Mouse (Mus musculus) adrenal gland, postnatal 25 days (tissue): ENCODE results near the gene Ranbp3l. TPM values are rescaled to one million over a fixed set of nuclear protein-coding genes. Genes with fewer than 3 reads are reported as not detected.

ENCODE experiments used
- DNase-seq: peaks from one replicate; pipeline ENCODE4 v3.0.0; 2021; ENCODE audit warnings: mixed read lengths
- total RNA-seq: library from RNA; stranded (reverse); gene quantifications from 2 replicates; pipeline ENCODE4 v1.2.3, GENCODE M21; 2021

The Ranbp3l gene
- total RNA-seq, 1 experiment from 2014 or later = not detected

DNA sequence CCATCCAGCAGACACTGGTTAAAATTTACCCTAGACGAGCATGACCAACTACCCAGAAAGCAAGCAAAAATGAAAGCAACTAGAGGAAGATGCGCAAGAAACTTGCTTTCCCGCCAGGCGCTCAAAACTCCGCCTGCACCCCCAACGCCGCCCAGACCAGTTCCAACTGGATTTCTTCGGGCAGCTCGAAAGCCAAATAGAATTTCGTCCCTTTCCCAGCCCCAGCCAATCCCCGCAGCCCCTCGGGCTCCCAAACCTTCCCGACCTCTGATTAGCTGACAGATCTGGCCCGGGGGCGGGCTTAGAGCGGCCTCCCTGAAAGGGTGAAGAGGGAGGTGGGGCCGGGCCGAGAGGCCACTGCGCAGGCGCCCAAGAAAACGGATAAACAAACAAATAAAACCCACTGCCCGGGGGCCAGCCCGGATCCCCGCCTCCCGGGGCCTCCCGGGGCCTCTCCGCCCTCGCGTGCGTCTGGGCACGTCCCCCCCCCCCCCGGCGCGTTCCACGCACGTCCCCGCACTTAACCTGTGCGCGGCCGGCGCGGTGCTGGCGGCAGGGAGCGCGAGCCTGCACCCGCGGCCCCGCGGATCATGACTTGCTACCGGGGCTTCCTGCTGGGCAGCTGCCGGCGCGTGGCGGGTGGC lies 103.3 kb downstream of the Ranbp3l start, which contains the start of gene Nadk2:
Gene Nadk2, plus strand, starts transcription at position 349 of the 644 bp plus-strand sequence.
- peak; percentile 100 for DNase-seq

DNA sequence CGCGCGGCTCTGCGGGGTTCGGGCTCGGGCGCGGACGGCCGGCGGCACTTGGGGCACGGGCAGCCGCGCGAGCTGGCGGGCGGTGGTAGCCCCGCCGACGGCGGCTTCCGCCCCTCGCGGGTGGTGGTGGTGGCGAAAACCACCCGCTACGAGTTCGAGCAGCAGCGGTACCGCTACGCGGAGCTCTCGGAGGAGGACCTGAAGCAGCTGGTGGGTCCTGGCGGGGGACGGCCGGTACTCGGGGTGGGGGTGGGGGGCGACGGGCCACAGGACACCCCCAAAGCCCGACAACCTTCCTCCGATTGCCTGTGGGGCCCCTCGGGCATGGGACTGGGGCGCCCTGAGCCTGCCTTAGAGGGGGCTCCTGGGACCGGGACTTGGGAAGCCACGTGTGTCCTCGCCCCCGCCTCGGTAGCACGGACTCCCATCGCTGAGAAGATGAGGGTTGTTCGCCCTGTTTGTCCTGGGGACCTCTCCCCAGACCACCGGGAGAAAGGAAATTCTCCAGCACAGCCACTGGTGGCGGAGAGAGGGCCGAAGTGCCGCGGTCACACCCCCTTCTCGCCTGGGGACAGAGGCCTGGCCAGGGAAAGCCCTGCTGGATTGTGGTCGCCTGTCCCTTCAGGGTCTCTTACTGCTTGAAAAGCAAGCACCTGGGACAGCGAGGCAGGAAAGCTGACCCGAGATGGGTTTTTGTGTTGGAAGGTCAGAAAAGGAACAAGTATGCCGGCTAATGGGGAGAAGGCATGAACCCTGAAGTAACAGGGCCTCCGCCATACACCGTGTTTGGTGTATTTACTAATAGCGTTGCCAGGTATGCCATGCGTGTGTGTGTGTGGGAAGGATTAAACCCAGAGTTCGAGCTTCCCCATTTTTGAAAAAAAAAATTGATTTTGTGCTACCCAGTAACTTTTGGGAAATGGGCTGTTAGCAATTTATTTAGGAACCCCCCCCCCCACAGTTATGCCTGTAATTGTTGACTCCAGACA lies 104.1 kb downstream of the Ranbp3l start:
- DNase-seq = peak; percentile 51

DNA sequence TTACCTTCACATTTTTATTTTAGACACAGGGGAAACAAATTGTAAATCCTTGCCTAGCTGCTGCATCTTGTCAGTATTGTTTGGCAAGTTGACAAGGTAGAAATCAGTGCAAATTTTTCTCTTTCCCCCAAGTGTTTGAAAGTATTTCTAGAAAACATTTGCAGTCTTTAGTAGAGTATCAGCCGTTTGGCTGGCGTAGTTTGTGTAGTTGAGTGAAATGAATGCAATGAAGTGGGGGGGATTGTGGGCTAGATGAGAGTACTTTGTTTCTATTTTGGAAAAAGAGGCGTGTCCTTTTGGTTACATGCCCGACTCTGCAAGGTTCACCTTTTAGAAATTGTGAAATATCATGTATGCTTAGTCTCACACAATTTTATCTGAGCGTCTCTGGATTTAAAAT lies 104.9 kb downstream of the Ranbp3l start:
- DNase-seq = no peak

DNA sequence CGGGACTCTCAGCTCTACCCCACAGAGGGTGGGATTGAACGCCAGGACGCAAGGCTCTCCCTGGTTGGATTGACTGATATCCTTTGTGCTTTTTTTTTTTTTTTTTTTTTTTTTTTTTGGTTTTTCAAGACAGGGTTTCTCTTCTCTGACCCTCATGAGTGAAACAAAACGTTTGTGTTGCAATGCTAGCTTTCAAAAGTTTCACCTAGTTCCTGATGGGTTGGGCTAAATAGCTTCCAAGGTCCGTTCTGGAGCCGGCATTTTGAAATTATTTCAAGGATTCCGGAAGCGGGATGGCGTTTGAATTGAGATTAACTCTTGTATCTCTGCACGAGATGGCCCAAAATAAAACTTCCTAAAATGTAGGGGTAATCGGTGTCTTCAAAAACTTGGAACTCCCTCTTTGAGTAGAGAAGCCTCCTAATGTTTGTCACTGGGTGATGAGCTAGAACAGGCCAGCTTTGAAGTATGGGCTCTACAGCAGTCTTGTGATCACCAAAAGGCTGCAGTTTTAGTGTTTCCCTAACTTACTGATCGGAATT lies 105.4 kb downstream of the Ranbp3l start:
- no peak for DNase-seq

DNA sequence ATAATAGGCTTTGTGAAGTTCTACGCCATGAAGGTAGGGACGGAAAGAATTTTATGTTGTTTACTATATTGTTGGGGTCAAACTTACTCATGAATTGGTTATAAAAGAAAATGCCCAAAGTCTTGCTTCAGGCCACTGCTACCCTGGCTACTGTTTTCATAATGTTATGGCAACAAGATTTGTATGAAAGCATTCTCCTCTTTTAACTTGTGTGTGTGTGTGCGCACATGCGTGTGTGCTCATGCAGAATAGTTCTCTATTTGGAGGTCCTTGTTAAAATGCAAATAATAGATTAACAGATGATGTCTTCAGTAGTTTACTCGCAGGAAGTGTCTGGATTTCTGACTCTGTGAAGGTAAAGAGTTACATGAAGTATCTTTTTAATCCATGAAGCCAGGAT lies 105.9 kb downstream of the Ranbp3l start:
- DNase-seq = no peak

DNA sequence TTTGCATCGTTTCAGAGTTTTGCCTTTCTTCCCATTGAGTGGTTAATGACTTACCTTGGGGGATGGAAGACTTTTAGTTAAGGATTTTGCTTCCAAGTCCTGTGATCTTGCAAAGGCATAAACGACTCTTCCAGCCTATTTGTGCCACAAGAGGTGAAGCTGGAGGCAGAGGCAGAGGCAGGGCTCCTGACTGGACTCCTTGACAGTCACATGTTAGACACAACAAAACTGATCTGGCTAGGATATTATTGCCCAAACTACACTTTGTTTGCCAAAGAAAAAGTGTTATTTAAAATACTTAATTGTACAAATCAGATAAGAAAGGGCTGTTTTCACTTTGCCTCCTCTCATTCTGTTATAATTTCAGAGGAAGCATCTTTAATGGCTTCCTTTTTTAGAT lies 106.4 kb downstream of the Ranbp3l start:
- no peak for DNase-seq

DNA sequence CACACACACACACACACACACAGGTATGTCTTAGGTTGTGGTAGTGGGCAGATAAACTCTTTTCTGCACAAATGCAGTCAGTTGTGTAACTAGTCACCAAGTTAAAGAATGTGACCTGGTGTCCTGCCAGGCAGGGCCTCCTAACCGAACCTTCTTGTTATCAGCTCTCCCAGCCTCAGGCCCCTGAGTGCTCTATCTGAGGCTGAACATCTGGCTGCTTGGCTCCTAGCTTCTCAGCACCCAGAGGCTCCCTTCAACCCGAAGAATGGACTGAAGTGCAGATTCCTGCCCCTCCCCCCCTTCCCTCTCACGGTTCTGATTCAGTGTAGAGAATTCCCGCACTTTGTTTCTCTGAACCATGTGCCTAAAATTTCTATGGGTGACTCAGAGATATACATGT lies 106.9 kb downstream of the Ranbp3l start:
- no peak for DNase-seq

DNA sequence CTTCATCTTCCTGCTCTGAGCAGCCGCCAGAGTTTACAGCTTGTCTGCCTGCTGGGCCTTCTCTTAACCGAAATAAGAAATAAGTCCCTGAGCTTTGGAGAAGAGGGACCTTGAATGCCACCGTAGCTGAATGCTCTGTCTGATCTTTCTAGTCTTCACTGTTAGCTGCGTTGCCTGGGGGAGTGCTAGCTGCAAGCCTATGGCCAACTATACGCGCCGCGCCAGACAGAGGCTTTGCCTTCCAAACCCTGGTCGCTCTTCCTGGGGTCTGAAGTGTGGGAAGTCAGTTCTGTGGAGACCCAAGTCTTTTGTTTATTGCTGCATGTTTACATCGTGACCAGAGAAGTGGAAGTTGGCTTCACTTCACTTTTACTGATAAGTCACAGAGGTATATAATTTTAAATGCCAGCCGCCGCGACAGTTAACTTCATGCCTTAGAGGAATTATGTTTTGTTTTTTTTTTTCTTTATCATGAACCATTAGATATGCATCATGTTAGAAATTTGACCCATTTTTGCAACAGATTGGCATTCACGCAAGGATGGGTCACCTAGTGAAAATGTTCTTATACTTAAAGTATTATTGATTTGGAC lies 108.0 kb downstream of the Ranbp3l start:
- no peak for DNase-seq

DNA sequence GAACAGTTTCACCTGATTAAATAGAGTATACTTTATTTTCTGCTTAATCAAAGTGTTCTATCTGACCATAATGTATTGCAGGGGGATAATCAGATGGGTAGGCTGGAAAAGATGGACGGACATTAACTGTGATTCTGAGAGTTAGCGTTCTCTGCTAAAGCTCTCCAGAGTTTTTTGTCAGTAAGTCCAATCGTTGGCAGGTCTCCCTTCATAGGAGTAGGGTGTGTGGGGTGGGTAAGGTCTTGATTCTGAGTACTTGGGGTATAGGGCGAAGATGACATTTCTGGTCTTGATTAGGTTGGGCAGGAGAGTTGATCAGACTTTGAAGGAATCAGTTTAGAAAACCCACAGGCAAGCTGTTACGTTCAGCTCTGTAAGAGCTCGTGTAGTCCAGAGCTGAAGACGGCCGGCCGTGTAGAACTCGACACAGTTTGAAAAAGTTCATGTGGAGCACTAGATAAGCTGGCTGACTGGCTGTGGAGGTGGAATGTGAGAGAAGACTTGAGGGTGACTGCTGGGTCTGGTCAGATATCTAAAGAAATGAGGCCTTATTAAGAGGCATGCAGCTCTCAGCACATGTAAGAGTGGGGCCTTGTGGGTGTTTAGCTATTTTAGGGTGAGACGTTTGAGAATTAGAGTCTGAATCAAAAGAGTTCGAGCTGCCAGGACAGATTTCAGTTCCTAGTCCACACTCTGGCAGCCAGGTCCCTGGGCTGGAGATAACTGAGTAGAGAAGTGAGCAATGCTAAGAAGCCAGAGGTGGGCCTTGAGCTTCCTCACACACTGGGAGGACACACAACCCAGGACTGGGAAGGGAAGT lies 110.9 kb downstream of the Ranbp3l start:
- no peak for DNase-seq

DNA sequence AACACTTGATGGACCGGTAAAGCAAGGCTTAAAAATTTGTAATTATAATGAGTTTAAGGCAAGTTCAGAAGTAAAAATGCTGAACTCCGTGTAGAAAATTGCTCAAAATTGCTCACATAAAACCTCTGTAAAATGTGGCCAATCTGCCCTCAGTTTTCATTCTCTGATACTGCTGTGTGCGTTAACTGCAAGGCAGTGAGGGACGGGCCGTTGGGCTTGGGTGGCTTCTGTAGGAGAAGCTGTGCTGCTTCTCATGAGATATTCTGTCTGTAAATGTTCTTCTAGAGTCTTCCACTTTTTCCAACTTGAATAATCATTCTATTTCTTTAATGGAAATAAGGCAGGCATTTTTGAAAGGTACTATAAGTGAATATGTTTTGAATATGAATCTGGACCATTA lies 111.9 kb downstream of the Ranbp3l start:
- no peak for DNase-seq

DNA sequence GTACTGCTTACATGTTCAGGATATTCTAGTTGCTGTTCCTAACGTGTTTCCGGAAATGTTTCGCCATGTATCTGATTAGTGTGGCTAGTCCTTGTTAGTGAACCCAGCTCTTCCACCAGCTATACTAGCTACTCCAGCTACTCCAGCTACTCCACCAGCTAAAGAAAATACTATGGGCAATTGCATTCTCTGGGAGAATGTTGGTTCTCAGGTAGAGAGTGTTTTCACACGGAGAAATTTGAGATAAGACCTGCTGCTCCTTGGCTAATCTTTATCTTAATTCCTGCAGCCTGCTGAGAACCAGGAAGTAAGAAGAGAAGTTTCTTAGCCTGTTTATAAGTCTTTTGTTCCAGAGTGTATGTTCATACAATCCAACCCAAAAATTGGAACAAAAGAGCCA lies 112.5 kb downstream of the Ranbp3l start:
- no peak for DNase-seq

DNA sequence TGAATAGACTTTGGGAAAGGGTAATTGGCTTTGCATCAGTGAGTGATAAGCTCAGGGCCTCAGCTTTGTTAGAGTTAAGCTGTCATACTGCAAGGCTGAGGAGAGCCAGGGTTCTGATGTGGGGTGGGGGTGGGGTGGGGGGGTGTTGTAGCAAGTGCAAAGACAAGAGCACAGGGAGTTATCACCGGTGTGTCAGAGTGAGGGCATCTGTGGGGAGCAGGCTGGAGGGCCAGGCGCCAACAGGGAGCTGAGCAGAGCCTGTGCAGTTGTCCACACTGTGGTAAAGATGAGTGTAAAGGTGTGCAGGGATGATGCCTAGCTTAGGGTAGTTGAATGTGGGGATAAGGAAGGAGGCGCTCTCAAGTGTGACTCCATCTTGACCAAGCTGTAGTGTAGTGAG lies 113.5 kb downstream of the Ranbp3l start:
- no peak for DNase-seq

DNA sequence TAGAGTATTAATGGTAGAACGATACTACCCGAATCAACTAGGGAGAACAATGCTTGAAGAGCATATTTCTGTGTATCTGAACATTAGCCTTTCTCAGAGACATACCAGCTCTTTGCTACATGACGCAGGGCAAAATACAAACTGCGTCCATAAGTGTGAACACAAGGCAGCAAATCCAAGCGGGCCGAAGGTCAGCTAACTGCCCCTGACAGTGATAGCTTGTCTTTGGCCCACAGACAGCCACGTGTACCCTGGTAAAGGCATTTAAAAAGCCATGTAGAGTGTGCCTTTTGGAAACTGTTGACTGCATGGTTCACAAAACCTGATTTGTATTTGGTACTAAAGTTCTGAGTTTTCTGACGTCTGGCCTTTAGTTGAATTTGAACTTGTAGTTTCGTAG lies 115.0 kb downstream of the Ranbp3l start:
- DNase-seq = peak; percentile 27

DNA sequence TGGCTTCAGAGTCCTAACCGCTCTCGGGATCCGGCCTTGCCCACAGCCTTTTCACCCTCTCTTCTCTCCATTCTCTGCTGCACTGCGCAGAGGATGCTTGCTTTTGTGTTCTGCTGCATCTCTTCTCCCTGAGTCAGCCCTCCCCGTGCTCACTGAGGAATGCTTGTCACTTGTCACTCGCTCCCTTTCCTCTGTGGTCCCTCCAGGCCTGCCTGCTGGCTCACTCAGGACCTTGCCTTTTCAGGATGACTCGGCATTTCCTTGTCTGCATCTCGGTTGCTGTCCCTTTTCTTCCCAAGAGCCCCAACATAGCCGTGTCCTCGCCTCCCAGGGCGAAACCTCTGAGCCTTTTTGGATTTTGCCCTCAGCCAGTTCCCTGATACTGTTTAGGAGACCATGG lies 119.1 kb downstream of the Ranbp3l start:
- no peak for DNase-seq

DNA sequence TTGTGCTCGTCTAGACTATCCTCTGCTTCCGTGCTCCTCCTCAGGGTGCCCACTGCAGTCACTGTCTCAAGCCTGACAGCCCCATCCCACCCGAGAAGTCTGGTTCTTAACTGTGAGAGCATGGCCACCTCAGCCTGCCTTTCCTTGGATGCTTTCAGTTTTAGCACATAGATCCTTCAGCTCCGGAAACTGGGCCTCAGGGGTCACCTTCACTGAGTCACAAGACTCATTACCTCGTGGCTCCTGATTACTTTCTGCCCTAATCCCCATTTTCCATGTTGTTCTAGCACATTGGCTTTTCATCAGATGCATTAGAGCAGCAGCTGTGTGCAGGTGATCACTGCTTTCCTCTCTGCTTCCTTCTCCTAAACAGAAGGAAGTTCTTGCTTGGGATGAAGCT lies 119.7 kb downstream of the Ranbp3l start:
- no peak for DNase-seq

DNA sequence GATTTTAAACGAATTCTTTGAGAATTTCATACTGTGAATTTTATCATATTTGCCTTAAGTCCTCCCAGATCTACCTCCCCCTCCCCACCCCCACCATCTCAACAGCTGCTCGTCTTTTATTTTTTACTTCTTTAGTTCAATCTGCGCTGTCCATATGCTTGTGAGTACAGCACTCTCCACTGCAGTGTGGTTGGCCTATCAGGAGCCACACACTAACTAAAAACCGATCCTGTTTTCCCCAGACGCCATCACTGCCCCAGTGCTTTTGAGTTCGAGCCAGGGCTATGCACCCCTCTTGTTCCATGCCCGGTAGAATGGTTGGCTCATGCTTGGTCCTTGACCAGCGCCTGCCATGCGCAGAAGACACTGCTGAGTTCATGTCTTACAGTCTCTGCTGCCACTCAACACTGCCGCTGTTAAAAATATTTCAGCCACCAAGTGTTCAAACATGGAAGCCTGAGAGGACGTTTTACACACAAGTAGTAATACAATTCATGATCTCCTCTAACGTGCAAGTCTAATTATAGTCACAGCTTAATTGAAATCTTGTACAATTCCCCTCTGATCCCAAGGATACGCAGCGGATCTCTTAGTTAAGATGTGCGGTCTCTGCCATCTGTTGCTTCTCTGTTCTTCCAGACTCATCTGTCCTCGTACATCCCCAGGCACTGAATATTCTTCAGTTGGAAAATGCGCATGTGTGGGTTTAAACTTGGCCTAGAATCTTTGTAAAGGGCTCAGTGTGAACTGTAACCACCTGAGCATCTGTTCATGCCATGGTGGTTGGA lies 120.3 kb downstream of the Ranbp3l start:
- no peak for DNase-seq

DNA sequence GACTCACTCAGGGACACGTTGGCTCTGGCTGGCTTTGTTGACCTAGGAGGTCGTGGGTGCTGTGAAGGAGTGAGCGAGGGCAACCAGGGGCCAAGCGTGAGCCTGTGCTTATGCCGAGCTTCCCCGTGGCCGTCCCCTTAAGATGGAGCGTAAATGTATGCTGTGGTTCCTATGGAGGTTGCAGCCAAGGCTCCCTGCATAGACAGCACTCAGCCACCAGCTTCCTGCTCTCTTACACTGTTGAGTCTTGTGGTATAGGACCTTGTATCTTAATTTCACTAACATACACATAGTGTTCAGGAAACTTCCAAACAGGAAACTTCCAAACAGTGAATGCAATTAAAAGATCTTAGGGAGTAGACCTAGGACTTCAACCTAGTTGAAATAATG lies 120.9 kb downstream of the Ranbp3l start:
- DNase-seq = no peak

DNA sequence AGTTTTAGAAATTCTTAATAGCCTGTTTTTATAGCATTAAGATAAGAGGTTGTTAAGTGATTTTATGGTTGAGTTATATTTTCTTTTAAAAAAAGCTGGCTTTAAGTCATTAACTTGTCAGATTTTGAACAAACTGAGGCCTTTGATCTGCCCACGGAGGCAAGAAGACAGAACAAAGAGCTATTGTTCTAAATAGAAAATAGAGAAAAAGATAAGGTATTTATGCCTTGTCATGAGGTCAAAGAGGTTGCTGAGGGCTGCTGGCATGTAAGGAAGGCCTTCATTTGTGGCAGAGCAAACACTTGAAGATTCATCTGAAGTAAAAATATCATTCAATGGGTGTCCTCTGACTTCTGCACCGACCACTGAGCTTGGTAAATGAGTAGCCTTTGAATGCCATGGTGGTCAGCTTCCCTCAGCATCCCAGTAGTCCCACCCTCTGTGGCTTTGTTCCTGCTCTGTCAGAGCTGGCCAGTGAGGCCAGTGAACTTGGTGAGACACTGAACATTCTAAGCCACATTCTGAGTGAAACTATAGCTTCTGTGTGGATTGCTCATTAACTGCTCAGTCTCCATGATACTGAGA lies 121.5 kb downstream of the Ranbp3l start:
- DNase-seq = no peak

DNA sequence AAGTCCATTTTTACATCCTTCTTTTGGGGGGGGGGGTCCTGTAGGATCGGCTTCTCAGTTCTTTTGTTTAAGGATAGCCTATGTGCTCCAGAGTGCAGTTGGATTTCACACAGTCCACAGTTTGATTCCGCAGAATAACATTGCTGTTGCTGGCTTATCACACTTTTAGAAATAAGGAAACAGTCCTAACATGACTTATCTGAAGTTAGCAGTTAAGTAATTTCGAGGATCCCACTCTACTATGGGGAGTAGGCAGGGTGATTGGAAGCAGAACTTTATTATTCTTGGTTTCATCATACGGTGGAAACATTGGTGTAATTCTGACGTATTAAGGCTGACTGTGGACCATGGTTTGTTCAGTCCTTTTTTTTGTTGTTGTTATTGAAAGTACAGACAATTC lies 122.9 kb downstream of the Ranbp3l start:
- no peak for DNase-seq

DNA sequence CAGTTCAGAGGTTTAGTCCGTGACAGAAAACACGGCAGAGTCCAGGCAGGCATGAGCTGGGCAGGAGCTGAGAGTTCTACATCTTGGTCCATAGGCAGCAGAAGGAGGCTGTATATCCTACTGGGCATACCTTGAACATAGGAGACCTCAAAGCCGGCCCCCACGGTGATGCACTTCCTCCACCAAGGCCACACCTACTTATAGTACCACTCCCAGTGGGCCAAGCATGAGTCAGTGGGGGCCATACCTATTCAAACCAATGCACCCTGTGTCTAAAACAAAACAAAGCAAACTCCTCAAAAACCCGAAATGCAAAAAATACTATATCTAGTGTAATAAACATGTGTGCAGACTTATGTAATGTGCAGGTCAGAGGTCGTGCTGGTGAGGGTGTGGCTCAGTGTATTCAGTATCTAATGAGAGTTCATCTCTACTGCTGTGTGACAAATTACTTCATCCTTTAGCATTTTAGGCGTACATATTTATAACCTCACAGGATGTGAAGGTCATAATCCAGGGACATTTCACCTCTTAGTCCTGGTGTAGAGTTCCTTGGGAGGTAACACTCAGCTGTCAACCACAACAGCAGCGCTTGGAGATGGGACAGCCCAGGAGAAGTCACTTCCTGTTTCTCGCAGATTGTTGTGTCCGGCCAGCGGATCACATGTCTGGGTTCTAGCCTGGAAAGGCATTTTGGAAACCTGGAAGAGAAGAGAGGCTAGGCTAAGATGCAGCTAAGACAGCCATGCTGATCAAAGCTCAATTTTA lies 126.0 kb downstream of the Ranbp3l start:
- no peak for DNase-seq
